Mouse (Mus musculus): ENCODE results near the gene Acap2. TPM values are rescaled to one million over a fixed set of nuclear protein-coding genes. Genes with fewer than 3 reads are reported as not detected.

Gene Acap2
- total and polyA plus RNA-seq, 3 experiments, result 31.5 to 47.4 (median 36.9) TPM

GRCm38 (mm10) chr16:31062918-31063317 lies 138.1 kb downstream of the Acap2 start:
- 0 out of 2 replicates have a peak, but pooled peaks cover 2% of the 10 kb centered on the region for H3K79me2 ChIP-seq (replicated peaks; ENCODE audit: control insufficient read depth, extremely low read depth, insufficient read depth, poor library complexity, severe bottlenecking)
- H3K36me3 ChIP-seq (replicated peaks in 1 of 2; ENCODE audit: control insufficient read depth in 1 of 2, insufficient read depth in 1 of 2, low read length in 1 of 2), result peaks cover 3 to 37% of the 10 kb centered on the region in 2 experiments
- no peak overlapping the region for H3K4me2 ChIP-seq (ENCODE audit: insufficient read depth, low read depth, poor library complexity, severe bottlenecking)
- TF ChIP-seq MXI1 (IDR thresholded peaks at IDR 0.05; ENCODE audit: low read depth, low read length), result no peak
- TF ChIP-seq SMC3 (IDR thresholded peaks at IDR 0.05; ENCODE audit: low read depth, low read length), result no peak
- no peak for TF ChIP-seq USF1 (IDR thresholded peaks at IDR 0.05; ENCODE audit: low read depth, low read length)
- no peak for TF ChIP-seq BHLHE40 (IDR thresholded peaks at IDR 0.05; ENCODE audit: low read depth, low read length)
- no peak for TF ChIP-seq EP300 (IDR thresholded peaks at IDR 0.05; ENCODE audit: low read length)
- no peak for TF ChIP-seq NELFE (IDR thresholded peaks at IDR 0.05; ENCODE audit: low read depth, low read length)
- no peak for TF ChIP-seq KAT2A (IDR thresholded peaks at IDR 0.05; ENCODE audit: insufficient replicate concordance, low read length)
- TF ChIP-seq UBTF (IDR thresholded peaks at IDR 0.05; ENCODE audit: low read depth, low read length), result no peak
- no peak for TF ChIP-seq ZMIZ1 (IDR thresholded peaks at IDR 0.05; ENCODE audit: low read depth, low read length)
- TF ChIP-seq HCFC1 (IDR thresholded peaks at IDR 0.05; ENCODE audit: low read depth, low read length), result no peak
- no peak for TF ChIP-seq MAZ (IDR thresholded peaks at IDR 0.05; ENCODE audit: low read depth, low read length)
- no peak for TF ChIP-seq MYC (IDR thresholded peaks at IDR 0.05; ENCODE audit: low read depth, low read length)
- TF ChIP-seq TBP (conservative IDR thresholded peaks at IDR 0.05; ENCODE audit: low read depth, low read length), result no peak
- TF ChIP-seq E2F4 (IDR thresholded peaks at IDR 0.05; ENCODE audit: insufficient replicate concordance, low read depth, low read length), result no peak
- no peak for TF ChIP-seq PAX5 (IDR thresholded peaks at IDR 0.05; ENCODE audit: low read length)
- in situ Hi-C loops (cut with MboI; ENCODE audit: low pct_ligation_motif_present, low pct_unique_long_range_greater_than_20kb, low sequenced_read_pairs), result loop anchor here (10.0 to 25.0 kb wide), 3 partner anchors 388 to 801 kb away; partner anchors contain the start of gene Cpn2
- H3K4me3 ChIP-seq (replicated peaks in 1 of 3; ENCODE audit: low read depth in 2 of 3, low read length in 2 of 3, poor library complexity in 1 of 3), result no peak overlapping the region
- DNase-seq (ENCODE audit: extremely low read depth), result no peak
- H3K9me3 ChIP-seq (replicated peaks; ENCODE audit: low read length), result no peaks in the 10 kb centered on the region
- H3K27ac ChIP-seq (ENCODE audit: insufficient read depth, low read depth), result no peak overlapping the region
- H3K27me3 ChIP-seq (replicated peaks), result no peaks in the 10 kb centered on the region
- dilution Hi-C loops (cut with MboI; ENCODE audit: extremely low pct_ligation_motif_present, extremely low pct_unique_long_range_greater_than_20kb, low sequenced_read_pairs), result no loop called here
- peaks cover 29 to 82% of the 10 kb centered on the region in 2 experiments for H3K4me1 ChIP-seq (ENCODE audit: control insufficient read depth in 1 of 2, insufficient read depth in 2 of 2)
- H3K9ac ChIP-seq (ENCODE audit: insufficient read depth, low read depth), result no peak overlapping the region

- Histone ChIP-seq H3K4me1 (ENCODE audit: control insufficient read depth in 1 of 2, insufficient read depth in 2 of 2) (peaks cover 23 to 70% of the 10 kb centered on the region in 2 experiments), H3K79me2 (replicated peaks; ENCODE audit: control insufficient read depth, extremely low read depth, insufficient read depth, poor library complexity, severe bottlenecking) (0 out of 2 replicates have a peak, but pooled peaks cover 2% of the 10 kb centered on the region), H3K27me3 (replicated peaks) (no peaks in the 10 kb centered on the region), H3K4me3 (replicated peaks in 1 of 3; ENCODE audit: low read depth in 2 of 3, low read length in 2 of 3, poor library complexity in 1 of 3) (no peak overlapping the region), H3K9me3 (replicated peaks; ENCODE audit: low read length) (no peaks in the 10 kb centered on the region), H3K4me2 (ENCODE audit: insufficient read depth, low read depth, poor library complexity, severe bottlenecking) (no peak overlapping the region), H3K36me3 (replicated peaks in 1 of 2; ENCODE audit: control insufficient read depth in 1 of 2, insufficient read depth in 1 of 2, low read length in 1 of 2) (peaks cover 3 to 50% of the 10 kb centered on the region in 2 experiments), H3K9ac (ENCODE audit: insufficient read depth, low read depth) (no peak overlapping the region), H3K27ac (ENCODE audit: insufficient read depth, low read depth) (no peak overlapping the region)
- DNase-seq (ENCODE audit: extremely low read depth), result no peak
- in situ Hi-C loops (cut with MboI; ENCODE audit: low pct_ligation_motif_present, low pct_unique_long_range_greater_than_20kb, low sequenced_read_pairs), result loop anchor here (10.0 to 25.0 kb wide), 3 partner anchors 387 to 799 kb away; partner anchors contain the start of gene Cpn2
- TF ChIP-seq ELF1 (IDR thresholded peaks at IDR 0.05; ENCODE audit: low read depth, low read length) (no peak), KAT2A (IDR thresholded peaks at IDR 0.05; ENCODE audit: insufficient replicate concordance, low read length) (no peak), JUN (IDR thresholded peaks at IDR 0.05; ENCODE audit: insufficient read depth, low read depth, low read length) (no peak), UBTF (IDR thresholded peaks at IDR 0.05; ENCODE audit: low read depth, low read length) (no peak), HCFC1 (IDR thresholded peaks at IDR 0.05; ENCODE audit: low read depth, low read length) (no peak), ZMIZ1 (IDR thresholded peaks at IDR 0.05; ENCODE audit: low read depth, low read length) (no peak), NRF1 (IDR thresholded peaks at IDR 0.05; ENCODE audit: low read depth, low read length) (no peak), ZKSCAN1 (IDR thresholded peaks at IDR 0.05; ENCODE audit: borderline replicate concordance, low read depth, low read length) (no peak), GABPA (IDR thresholded peaks at IDR 0.05; ENCODE audit: insufficient replicate concordance, low read depth, low read length) (no peak), NELFE (IDR thresholded peaks at IDR 0.05; ENCODE audit: low read depth, low read length) (no peak), E2F4 (IDR thresholded peaks at IDR 0.05; ENCODE audit: insufficient replicate concordance, low read depth, low read length) (no peak), ETS1 (conservative IDR thresholded peaks at IDR 0.05; ENCODE audit: low read depth, low read length) (no peak), BHLHE40 (IDR thresholded peaks at IDR 0.05; ENCODE audit: low read depth, low read length) (no peak)
- dilution Hi-C loops (cut with MboI; ENCODE audit: extremely low pct_ligation_motif_present, extremely low pct_unique_long_range_greater_than_20kb, low sequenced_read_pairs), result no loop called here
Measured at GRCm38 (mm10) chr16:31061246-31061880, 139.7 kb downstream of the Acap2 start.

All from CH12.LX (cell line).